Mouse (Mus musculus): ENCODE results near the gene Ankra2. TPM values are rescaled to one million over a fixed set of nuclear protein-coding genes. Genes with fewer than 3 reads are reported as not detected.

Ankra2 gene
- polyA plus RNA-seq, 1 experiment from 2014 or later = 19.4 TPM

GRCm38 (mm10) chr13:98306393-98306792 lies 43.5 kb downstream of the Ankra2 start:
- H3K27ac ChIP-seq (ENCODE audit: low read depth, low read length) = no peak overlapping the region
- H3K9ac ChIP-seq (ENCODE audit: low read depth, low read length) = no peak overlapping the region
- H3K4me1 ChIP-seq (replicated peaks; ENCODE audit: control insufficient read depth, insufficient read depth, low read length) = no peaks in the 10 kb centered on the region
- H3K27me3 ChIP-seq (replicated peaks; ENCODE audit: control insufficient read depth, insufficient read depth, low read length) = no peaks in the 10 kb centered on the region
- WGBS = 40% methylated on average over 5 of the region's 5 CpGs
- peaks cover 18% of the 10 kb centered on the region for H3K36me3 ChIP-seq (ENCODE audit: control insufficient read depth, insufficient read depth, low read length)
- no peak for ATAC-seq (replicated peaks; ENCODE audit: low FRiP score)
- H3K4me3 ChIP-seq (ENCODE audit: low read depth, low read length) = no peak overlapping the region
- no peaks in the 10 kb centered on the region for H3K9me3 ChIP-seq (ENCODE audit: control insufficient read depth, low read length)
- DNase-seq (ENCODE audit: low spot score) = no peak
- no peak overlapping the region for H3K4me2 ChIP-seq

GRCm38 (mm10) chr13:98306852-98307475 lies 44.1 kb downstream of the Ankra2 start:
- Histone ChIP-seq H3K4me2 (no peak overlapping the region), H3K9ac (ENCODE audit: low read depth, low read length) (no peak overlapping the region), H3K9me3 (ENCODE audit: control insufficient read depth, low read length) (no peaks in the 10 kb centered on the region), H3K4me1 (replicated peaks; ENCODE audit: control insufficient read depth, insufficient read depth, low read length) (no peaks in the 10 kb centered on the region), H3K27me3 (replicated peaks; ENCODE audit: control insufficient read depth, insufficient read depth, low read length) (no peaks in the 10 kb centered on the region), H3K36me3 (ENCODE audit: control insufficient read depth, insufficient read depth, low read length) (peaks cover 21% of the 10 kb centered on the region), H3K4me3 (ENCODE audit: low read depth, low read length) (no peak overlapping the region), H3K27ac (ENCODE audit: low read depth, low read length) (no peak overlapping the region)
- 60% methylated on average over 14 of the region's 14 CpGs for WGBS
- ATAC-seq (replicated peaks; ENCODE audit: low FRiP score) = no peak
- no peak for DNase-seq (ENCODE audit: low spot score)

GRCm38 (mm10) chr13:98308004-98308403 lies 45.1 kb downstream of the Ankra2 start:
- ATAC-seq (replicated peaks; ENCODE audit: low FRiP score) (no peak), DNase-seq (ENCODE audit: low spot score) (no peak)
- Histone ChIP-seq H3K4me2 (no peak overlapping the region), H3K27ac (ENCODE audit: low read depth, low read length) (no peak overlapping the region), H3K4me3 (ENCODE audit: low read depth, low read length) (no peak overlapping the region), H3K27me3 (replicated peaks; ENCODE audit: control insufficient read depth, insufficient read depth, low read length) (no peaks in the 10 kb centered on the region), H3K9me3 (ENCODE audit: control insufficient read depth, low read length) (no peaks in the 10 kb centered on the region), H3K36me3 (ENCODE audit: control insufficient read depth, insufficient read depth, low read length) (peaks cover 23% of the 10 kb centered on the region), H3K4me1 (replicated peaks; ENCODE audit: control insufficient read depth, insufficient read depth, low read length) (no peaks in the 10 kb centered on the region), H3K9ac (ENCODE audit: low read depth, low read length) (no peak overlapping the region)
- 76% methylated on average over 5 of the region's 5 CpGs for WGBS

GRCm38 (mm10) chr13:98308724-98309123 lies 45.9 kb downstream of the Ankra2 start:
- Histone ChIP-seq H3K27ac (ENCODE audit: low read depth, low read length) (no peak overlapping the region), H3K9ac (ENCODE audit: low read depth, low read length) (no peak overlapping the region), H3K36me3 (ENCODE audit: control insufficient read depth, insufficient read depth, low read length) (peaks cover 29% of the 10 kb centered on the region), H3K9me3 (ENCODE audit: control insufficient read depth, low read length) (no peaks in the 10 kb centered on the region), H3K27me3 (replicated peaks; ENCODE audit: control insufficient read depth, insufficient read depth, low read length) (no peaks in the 10 kb centered on the region), H3K4me3 (ENCODE audit: low read depth, low read length) (no peak overlapping the region), H3K4me1 (replicated peaks; ENCODE audit: control insufficient read depth, insufficient read depth, low read length) (no peaks in the 10 kb centered on the region), H3K4me2 (no peak overlapping the region)
- ATAC-seq (replicated peaks; ENCODE audit: low FRiP score) (no peak), DNase-seq (ENCODE audit: low spot score) (no peak)
- 81% methylated on average over 4 of the region's 4 CpGs for WGBS

GRCm38 (mm10) chr13:98311597-98311996 lies 48.7 kb downstream of the Ankra2 start:
- H3K27me3 ChIP-seq (replicated peaks; ENCODE audit: control insufficient read depth, insufficient read depth, low read length) = no peaks in the 10 kb centered on the region
- H3K9me3 ChIP-seq (ENCODE audit: control insufficient read depth, low read length) = no peaks in the 10 kb centered on the region
- ATAC-seq (replicated peaks; ENCODE audit: low FRiP score) = no peak
- DNase-seq (ENCODE audit: low spot score) = no peak
- peaks cover 10% of the 10 kb centered on the region for H3K4me1 ChIP-seq (replicated peaks; ENCODE audit: control insufficient read depth, insufficient read depth, low read length)
- H3K36me3 ChIP-seq (ENCODE audit: control insufficient read depth, insufficient read depth, low read length) = peaks cover 32% of the 10 kb centered on the region
- no peak overlapping the region for H3K4me3 ChIP-seq (ENCODE audit: low read depth, low read length)
- no peak overlapping the region for H3K4me2 ChIP-seq
- H3K27ac ChIP-seq (ENCODE audit: low read depth, low read length) = no peak overlapping the region
- 94% methylated on average over 5 of the region's 5 CpGs for WGBS
- no peak overlapping the region for H3K9ac ChIP-seq (ENCODE audit: low read depth, low read length)

- Histone ChIP-seq H3K4me2 (no peak overlapping the region), H3K36me3 (ENCODE audit: control insufficient read depth, insufficient read depth, low read length) (peaks cover 28% of the 10 kb centered on the region), H3K27me3 (replicated peaks; ENCODE audit: control insufficient read depth, insufficient read depth, low read length) (no peaks in the 10 kb centered on the region), H3K4me3 (ENCODE audit: low read depth, low read length) (no peak overlapping the region), H3K9me3 (ENCODE audit: control insufficient read depth, low read length) (no peaks in the 10 kb centered on the region), H3K4me1 (replicated peaks; ENCODE audit: control insufficient read depth, insufficient read depth, low read length) (peaks cover 10% of the 10 kb centered on the region), H3K9ac (ENCODE audit: low read depth, low read length) (no peak overlapping the region), H3K27ac (ENCODE audit: low read depth, low read length) (no peak overlapping the region)
- DNase-seq (ENCODE audit: low spot score) (no peak), ATAC-seq (replicated peaks; ENCODE audit: low FRiP score) (no peak)
- WGBS = 71% methylated on average over 7 of the region's 7 CpGs
These were observed 50.8 kb downstream of the Ankra2 start for GRCm38 (mm10) chr13:98313631-98314030.

- no peaks in the 10 kb centered on the region for H3K9me3 ChIP-seq (ENCODE audit: control insufficient read depth, low read length)
- H3K4me1 ChIP-seq (replicated peaks; ENCODE audit: control insufficient read depth, insufficient read depth, low read length) = peaks cover 10% of the 10 kb centered on the region
- DNase-seq (ENCODE audit: low spot score) (no peak), ATAC-seq (replicated peaks; ENCODE audit: low FRiP score) (no peak)
- H3K27me3 ChIP-seq (replicated peaks; ENCODE audit: control insufficient read depth, insufficient read depth, low read length) = no peaks in the 10 kb centered on the region
- H3K4me3 ChIP-seq (ENCODE audit: low read depth, low read length) = peak overlapping the region; percentile 100
- 66% methylated on average over 4 of the region's 4 CpGs for WGBS
- H3K4me2 ChIP-seq = peak overlapping the region; percentile 78
- H3K9ac ChIP-seq (ENCODE audit: low read depth, low read length) = no peak overlapping the region
- peaks cover 22% of the 10 kb centered on the region for H3K36me3 ChIP-seq (ENCODE audit: control insufficient read depth, insufficient read depth, low read length)
- no peak overlapping the region for H3K27ac ChIP-seq (ENCODE audit: low read depth, low read length)
These were observed 52.2 kb downstream of the Ankra2 start for GRCm38 (mm10) chr13:98315124-98315523.

GRCm38 (mm10) chr13:98316140-98316479 lies 53.2 kb downstream of the Ankra2 start:
- H3K4me2 ChIP-seq = peak overlapping the region; percentile 78
- peaks cover 10% of the 10 kb centered on the region for H3K4me1 ChIP-seq (replicated peaks; ENCODE audit: control insufficient read depth, insufficient read depth, low read length)
- peaks cover 17% of the 10 kb centered on the region for H3K36me3 ChIP-seq (ENCODE audit: control insufficient read depth, insufficient read depth, low read length)
- DNase-seq (ENCODE audit: low spot score) (no peak), ATAC-seq (replicated peaks; ENCODE audit: low FRiP score) (no peak)
- no peaks in the 10 kb centered on the region for H3K9me3 ChIP-seq (ENCODE audit: control insufficient read depth, low read length)
- H3K27ac ChIP-seq (ENCODE audit: low read depth, low read length) = peak overlapping the region; percentile 91
- H3K4me3 ChIP-seq (ENCODE audit: low read depth, low read length) = peak overlapping the region; percentile 100
- H3K27me3 ChIP-seq (replicated peaks; ENCODE audit: control insufficient read depth, insufficient read depth, low read length) = no peaks in the 10 kb centered on the region
- peak overlapping the region; percentile 100 for H3K9ac ChIP-seq (ENCODE audit: low read depth, low read length)
- WGBS = under 1% methylated on average over 17 of the region's 17 CpGs

GRCm38 (mm10) chr13:98316480-98317245 lies 53.8 kb downstream of the Ankra2 start, which contains the start of gene Btf3:
Gene Btf3, minus strand, starts transcription at chr13:98317006.
- DNase-seq (ENCODE audit: low spot score) (peak; percentile 94), ATAC-seq (replicated peaks; ENCODE audit: low FRiP score) (peak; percentile 86)
- peaks cover 11% of the 10 kb centered on the region for H3K36me3 ChIP-seq (ENCODE audit: control insufficient read depth, insufficient read depth, low read length)
- no peaks in the 10 kb centered on the region for H3K27me3 ChIP-seq (replicated peaks; ENCODE audit: control insufficient read depth, insufficient read depth, low read length)
- peak within 1 kb of the TSS; percentile 79 for H3K4me2 ChIP-seq
- peak within 1 kb of the TSS; percentile 100 for H3K9ac ChIP-seq (ENCODE audit: low read depth, low read length)
- peak within 1 kb of the TSS; percentile 100 for H3K4me3 ChIP-seq (ENCODE audit: low read depth, low read length)
- no peaks in the 10 kb centered on the region for H3K9me3 ChIP-seq (ENCODE audit: control insufficient read depth, low read length)
- H3K27ac ChIP-seq (ENCODE audit: low read depth, low read length) = peak within 1 kb of the TSS; percentile 91
- under 1% methylated on average over 80 of the region's 90 CpGs for WGBS
- H3K4me1 ChIP-seq (replicated peaks; ENCODE audit: control insufficient read depth, insufficient read depth, low read length) = peaks cover 10% of the 10 kb centered on the region

All from liver, embryonic 11.5 days (tissue).